Mouse (Mus musculus) CD4-positive, CD25-positive, alpha-beta regulatory T cell, adult 2 months (primary cell): ENCODE data around the gene Klhdc8b.

ENCODE experiments used
- DNase-seq: peaks from one replicate; pipeline ENCODE4 v3.0.0-alpha.2; 2012; ENCODE audit warnings: low read depth, low spot score

The Klhdc8b gene

GRCm38 (mm10) chr9:108451519-108452160, 9.7 kb downstream of the Klhdc8b start:
- DNase-seq = no peak

- no peak for DNase-seq
Observed at GRCm38 (mm10) chr9:108451170-108451493, 10.2 kb downstream of the Klhdc8b start.

- no peak for DNase-seq
Observed at GRCm38 (mm10) chr9:108450292-108451169, 10.8 kb downstream of the Klhdc8b start.

- no peak for DNase-seq
Observed at GRCm38 (mm10) chr9:108449860-108450259, 11.5 kb downstream of the Klhdc8b start.

- peak; percentile 35 for DNase-seq
Observed at GRCm38 (mm10) chr9:108445125-108445524, 16.3 kb downstream of the Klhdc8b start.

- no peak for DNase-seq
Observed at GRCm38 (mm10) chr9:108441236-108441919, 20.0 kb downstream of the Klhdc8b start.

GRCm38 (mm10) chr9:108440485-108440884, 20.9 kb downstream of the Klhdc8b start:
- DNase-seq = no peak

- DNase-seq = no peak
Observed at GRCm38 (mm10) chr9:108439176-108439575, 22.2 kb downstream of the Klhdc8b start.

- no peak for DNase-seq
Observed at GRCm38 (mm10) chr9:108436182-108436581, 25.2 kb downstream of the Klhdc8b start, which contains the start of gene BC048562. Gene BC048562, plus strand, starts transcription at chr9:108436482.

- peak; percentile 26 for DNase-seq
Observed at GRCm38 (mm10) chr9:108431431-108432067, 29.8 kb downstream of the Klhdc8b start.

- DNase-seq = no peak
Observed at GRCm38 (mm10) chr9:108428384-108428783, 33.0 kb downstream of the Klhdc8b start, which contains the start of gene Ccdc36. Gene Ccdc36, minus strand, starts transcription at chr9:108428484.

GRCm38 (mm10) chr9:108412221-108412620, 49.2 kb downstream of the Klhdc8b start:
- DNase-seq = peak; percentile 38

- no peak for DNase-seq
Observed at GRCm38 (mm10) chr9:108411381-108411942, 49.9 kb downstream of the Klhdc8b start.

- DNase-seq = no peak
Observed at GRCm38 (mm10) chr9:108409535-108409934, 51.8 kb downstream of the Klhdc8b start.

GRCm38 (mm10) chr9:108404451-108404850, 56.9 kb downstream of the Klhdc8b start:
- DNase-seq = no peak

- DNase-seq = no peak
Observed at GRCm38 (mm10) chr9:108403081-108403480, 58.3 kb downstream of the Klhdc8b start.

GRCm38 (mm10) chr9:108401186-108401960, 60.0 kb downstream of the Klhdc8b start:
- no peak for DNase-seq

- DNase-seq = no peak
Observed at GRCm38 (mm10) chr9:108398324-108398723, 63.1 kb downstream of the Klhdc8b start.
